ENCODE assay signal across 26 mouse cellular contexts in genomic region chr10:111914231-111914630, GRCm38 (mm10).
"Had no signal": no experiment of that assay in that cellular context is flagged by ENCODE, and none has a peak within 500 bp of the region (broad histone marks: within the 10 kb centered on the region; RNA-seq: fewer than 3 reads in every experiment).

No protein-coding gene starts in this region.

- H3K36me3 ChIP-seq: heart, embryonic 12.5 days; hindbrain, embryonic 12.5 days; intestine, embryonic 15.5 days; kidney, embryonic 15.5 days; limb, embryonic 13.5 days; limb, embryonic 15.5 days; liver, embryonic 13.5 days; liver, embryonic 15.5 days had no signal

- H3K4me2 ChIP-seq: heart, embryonic 12.5 days; hindbrain, embryonic 12.5 days; hindbrain, embryonic 14.5 days; intestine, embryonic 15.5 days; kidney, embryonic 15.5 days; limb, embryonic 13.5 days; limb, embryonic 15.5 days; liver, embryonic 13.5 days; liver, embryonic 15.5 days had no signal

- H3K27me3 ChIP-seq: heart, embryonic 12.5 days; hindbrain, embryonic 12.5 days; intestine, embryonic 15.5 days; kidney, embryonic 15.5 days; limb, embryonic 13.5 days; limb, embryonic 15.5 days; liver, embryonic 13.5 days; liver, embryonic 15.5 days had no signal

- H3K4me3 ChIP-seq: gastrocnemius, adult 2 months; heart, adult 2 months; heart, embryonic 12.5 days; hindbrain, embryonic 12.5 days; intestine, embryonic 15.5 days; kidney, embryonic 15.5 days; limb, embryonic 13.5 days; limb, embryonic 15.5 days; liver, embryonic 13.5 days; liver, embryonic 15.5 days had no signal

- ATAC-seq: hindbrain, embryonic 16.5 days; inflammation-experienced regulatory T-cells, adult 6 months; intestine, embryonic 15.5 days had no signal

- H3K27ac ChIP-seq: gastrocnemius, adult 2 months; heart, adult 2 months; hindbrain, embryonic 12.5 days; hindbrain, embryonic 14.5 days; intestine, embryonic 15.5 days; kidney, embryonic 15.5 days; kidney, postnatal 0 days; limb, embryonic 13.5 days; limb, embryonic 15.5 days; liver, embryonic 13.5 days; liver, embryonic 15.5 days had no signal

- DNase-seq: gastrocnemius, adult 2 months; gastrocnemius, postnatal 10 days; gastrocnemius, postnatal 25 days; heart, adult 2 months; heart, postnatal 10 days; heart, postnatal 4 days; kidney, adult 11 months; kidney, adult 2 months; kidney, adult 9 months; kidney, postnatal 14 days; kidney, postnatal 36 days; layer of hippocampus, adult 9-11 months; layer of hippocampus, postnatal 36 days; left cerebral cortex, postnatal 4 days; liver, embryonic 13.5 days had no signal

- H3K4me1 ChIP-seq: intestine, embryonic 15.5 days; limb, embryonic 13.5 days; limb, embryonic 15.5 days had no signal

- H3K9me3 ChIP-seq: hindbrain, embryonic 12.5 days; intestine, embryonic 15.5 days; kidney, embryonic 15.5 days; limb, embryonic 13.5 days; limb, embryonic 15.5 days; liver, embryonic 13.5 days; liver, embryonic 15.5 days had no signal

- H3K9ac ChIP-seq: heart, embryonic 12.5 days; hindbrain, embryonic 12.5 days; hindbrain, embryonic 14.5 days; intestine, embryonic 15.5 days; kidney, embryonic 15.5 days; limb, embryonic 13.5 days; limb, embryonic 15.5 days; liver, embryonic 13.5 days; liver, embryonic 15.5 days had no signal
